Mouse (Mus musculus): ENCODE results near the gene Rfx1. TPM values are rescaled to one million over a fixed set of nuclear protein-coding genes. Genes with fewer than 3 reads are reported as not detected.

Rfx1 gene
- 0.89 TPM for polyA plus RNA-seq (2014; fragmentation: Illumina TruSeq; extraction: RNeasy Lipid Tissue Mini Kit (QIAGEN cat#74804); ENCODE audit: low read depth, low replicate concordance)

GRCm38 (mm10) chr8:84066291-84066930, at the start of gene Rfx1:
TSS of gene Rfx1 (plus strand) at chr8:84066834.

GRCm38 (mm10) chr8:84021096-84021495, 45.5 kb upstream of the Rfx1 start, which contains the start of gene Palm3:
TSS of gene Palm3 (plus strand) at chr8:84021471.

GRCm38 (mm10) chr8:84042066-84042947, 24.3 kb upstream of the Rfx1 start, which contains the start of gene Il27ra:
TSS of gene Il27ra (minus strand) at chr8:84042589.

GRCm38 (mm10) chr8:84044900-84045299, 21.7 kb upstream of the Rfx1 start, which contains the start of gene Rln3:
TSS of gene Rln3 (minus strand) at chr8:84045000.

GRCm38 (mm10) chr8:84065037-84065436, 1.6 kb upstream of the Rfx1 start, which contains the start of gene Gm10643:
TSS of gene Gm10643 (minus strand) at chr8:84065137.

GRCm38 (mm10) chr8:84104697-84105609, 38.3 kb downstream of the Rfx1 start, which contains the start of gene Dcaf15:
TSS of gene Dcaf15 (minus strand) at chr8:84104768.

GRCm38 (mm10) chr8:84125656-84126055, 59.0 kb downstream of the Rfx1 start, which contains the start of gene Podnl1:
TSS of gene Podnl1 (plus strand) at chr8:84125989.

Other genes with a start within 250 kb of the Rfx1 start
- gene Adgrl1, start 166.7 kb upstream of the Rfx1 start, polyA plus RNA-seq (2014; fragmentation: Illumina TruSeq; extraction: RNeasy Lipid Tissue Mini Kit (QIAGEN cat#74804); ENCODE audit: low read depth, low replicate concordance), result 1.1 TPM
- 0.36 TPM for gene Gm10644, start 111.6 kb upstream of the Rfx1 start, polyA plus RNA-seq (2014; fragmentation: Illumina TruSeq; extraction: RNeasy Lipid Tissue Mini Kit (QIAGEN cat#74804); ENCODE audit: low read depth, low replicate concordance)
- gene Asf1b, start 111.3 kb upstream of the Rfx1 start, polyA plus RNA-seq (2014; fragmentation: Illumina TruSeq; extraction: RNeasy Lipid Tissue Mini Kit (QIAGEN cat#74804); ENCODE audit: low read depth, low replicate concordance), result 0.65 TPM
- 18.3 TPM for gene Prkaca, start 93.8 kb upstream of the Rfx1 start, polyA plus RNA-seq (2014; fragmentation: Illumina TruSeq; extraction: RNeasy Lipid Tissue Mini Kit (QIAGEN cat#74804); ENCODE audit: low read depth, low replicate concordance)
- 2.6 TPM for gene Samd1, start 69.2 kb upstream of the Rfx1 start, polyA plus RNA-seq (2014; fragmentation: Illumina TruSeq; extraction: RNeasy Lipid Tissue Mini Kit (QIAGEN cat#74804); ENCODE audit: low read depth, low replicate concordance)
- not detected for gene 1700067K01Rik, start 65.3 kb upstream of the Rfx1 start, polyA plus RNA-seq (2014; fragmentation: Illumina TruSeq; extraction: RNeasy Lipid Tissue Mini Kit (QIAGEN cat#74804); ENCODE audit: low read depth, low replicate concordance)
- gene 2210011C24Rik, start 54.7 kb upstream of the Rfx1 start, polyA plus RNA-seq (2014; fragmentation: Illumina TruSeq; extraction: RNeasy Lipid Tissue Mini Kit (QIAGEN cat#74804); ENCODE audit: low read depth, low replicate concordance), result 17.9 TPM
- gene Palm3, start 45.4 kb upstream of the Rfx1 start, polyA plus RNA-seq (2014; fragmentation: Illumina TruSeq; extraction: RNeasy Lipid Tissue Mini Kit (QIAGEN cat#74804); ENCODE audit: low read depth, low replicate concordance), result 8.4 TPM
- not detected for gene Il27ra, start 24.2 kb upstream of the Rfx1 start, polyA plus RNA-seq (2014; fragmentation: Illumina TruSeq; extraction: RNeasy Lipid Tissue Mini Kit (QIAGEN cat#74804); ENCODE audit: low read depth, low replicate concordance)
- gene Rln3, start 21.8 kb upstream of the Rfx1 start, polyA plus RNA-seq (2014; fragmentation: Illumina TruSeq; extraction: RNeasy Lipid Tissue Mini Kit (QIAGEN cat#74804); ENCODE audit: low read depth, low replicate concordance), result not detected
- gene Gm10643, start 1.7 kb upstream of the Rfx1 start, polyA plus RNA-seq (2014; fragmentation: Illumina TruSeq; extraction: RNeasy Lipid Tissue Mini Kit (QIAGEN cat#74804); ENCODE audit: low read depth, low replicate concordance), result 3.2 TPM
- 1.6 TPM for gene Dcaf15, start 37.9 kb downstream of the Rfx1 start, polyA plus RNA-seq (2014; fragmentation: Illumina TruSeq; extraction: RNeasy Lipid Tissue Mini Kit (QIAGEN cat#74804); ENCODE audit: low read depth, low replicate concordance)
- gene Podnl1, start 59.2 kb downstream of the Rfx1 start, polyA plus RNA-seq (2014; fragmentation: Illumina TruSeq; extraction: RNeasy Lipid Tissue Mini Kit (QIAGEN cat#74804); ENCODE audit: low read depth, low replicate concordance), result not detected
- gene Cc2d1a, start 81.1 kb downstream of the Rfx1 start, polyA plus RNA-seq (2014; fragmentation: Illumina TruSeq; extraction: RNeasy Lipid Tissue Mini Kit (QIAGEN cat#74804); ENCODE audit: low read depth, low replicate concordance), result 0.24 TPM
- gene 4930432K21Rik, start 81.2 kb downstream of the Rfx1 start, polyA plus RNA-seq (2014; fragmentation: Illumina TruSeq; extraction: RNeasy Lipid Tissue Mini Kit (QIAGEN cat#74804); ENCODE audit: low read depth, low replicate concordance), result not detected
- not detected for gene Nanos3, start 118.4 kb downstream of the Rfx1 start, polyA plus RNA-seq (2014; fragmentation: Illumina TruSeq; extraction: RNeasy Lipid Tissue Mini Kit (QIAGEN cat#74804); ENCODE audit: low read depth, low replicate concordance)
- gene Zswim4, start 170.2 kb downstream of the Rfx1 start, polyA plus RNA-seq (2014; fragmentation: Illumina TruSeq; extraction: RNeasy Lipid Tissue Mini Kit (QIAGEN cat#74804); ENCODE audit: low read depth, low replicate concordance), result not detected
- 2.1 TPM for gene D8Ertd738e, start 182.9 kb downstream of the Rfx1 start, polyA plus RNA-seq (2014; fragmentation: Illumina TruSeq; extraction: RNeasy Lipid Tissue Mini Kit (QIAGEN cat#74804); ENCODE audit: low read depth, low replicate concordance)
- gene Mri1, start 190.5 kb downstream of the Rfx1 start, polyA plus RNA-seq (2014; fragmentation: Illumina TruSeq; extraction: RNeasy Lipid Tissue Mini Kit (QIAGEN cat#74804); ENCODE audit: low read depth, low replicate concordance), result 1.8 TPM
- 0.32 TPM for gene Ccdc130, start 203.5 kb downstream of the Rfx1 start, polyA plus RNA-seq (2014; fragmentation: Illumina TruSeq; extraction: RNeasy Lipid Tissue Mini Kit (QIAGEN cat#74804); ENCODE audit: low read depth, low replicate concordance)

All from kidney, adult 10 weeks (tissue).